Mouse (Mus musculus): ENCODE measurements around the gene Zfp750. TPM values are rescaled to one million over a fixed set of nuclear protein-coding genes. Genes with fewer than 3 reads are reported as not detected.

Zfp750 gene
- polyA plus RNA-seq, 1 experiment from 2014 or later = 0.19 TPM

GRCm38 (mm10) chr11:121549843-121550647, 30.9 kb upstream of the Zfp750 start:
- no peaks in the 10 kb centered on the region for H3K27me3 ChIP-seq
- peaks cover 33% of the 10 kb centered on the region for H3K4me1 ChIP-seq
- ATAC-seq = peak; percentile 80
- H3K4me3 ChIP-seq = no peak overlapping the region
- H3K4me2 ChIP-seq = peak overlapping the region; percentile 33
- H3K36me3 ChIP-seq (ENCODE audit: poor library complexity, severe bottlenecking) = no peaks in the 10 kb centered on the region
- H3K9me3 ChIP-seq (replicated peaks) = no peaks in the 10 kb centered on the region
- 43% methylated on average over 17 of the region's 17 CpGs for WGBS
- H3K27ac ChIP-seq = peak overlapping the region; percentile 66
- no peak overlapping the region for H3K9ac ChIP-seq

- peak; percentile 60 for ATAC-seq
- Histone ChIP-seq H3K9ac (no peak overlapping the region), H3K4me2 (no peak overlapping the region), H3K9me3 (replicated peaks) (no peaks in the 10 kb centered on the region), H3K27ac (peak overlapping the region; percentile 66), H3K4me1 (peaks cover 33% of the 10 kb centered on the region), H3K36me3 (ENCODE audit: poor library complexity, severe bottlenecking) (no peaks in the 10 kb centered on the region), H3K27me3 (no peaks in the 10 kb centered on the region), H3K4me3 (no peak overlapping the region)
- 69% methylated on average over 12 of the region's 12 CpGs for WGBS
These were observed 30.1 kb upstream of the Zfp750 start for GRCm38 (mm10) chr11:121548996-121549842.

GRCm38 (mm10) chr11:121547925-121548324, 28.8 kb upstream of the Zfp750 start:
- H3K27ac ChIP-seq = no peak overlapping the region
- 97% methylated on average over 4 of the region's 4 CpGs for WGBS
- H3K27me3 ChIP-seq = no peaks in the 10 kb centered on the region

GRCm38 (mm10) chr11:121547234-121547633, 28.1 kb upstream of the Zfp750 start:
- Histone ChIP-seq H3K27me3 (no peaks in the 10 kb centered on the region), H3K4me2 (no peak overlapping the region), H3K9ac (no peak overlapping the region), H3K4me1 (peaks cover 31% of the 10 kb centered on the region), H3K9me3 (replicated peaks) (no peaks in the 10 kb centered on the region), H3K27ac (no peak overlapping the region; the same call in 1 of the 2 replicates), H3K36me3 (ENCODE audit: poor library complexity, severe bottlenecking) (peaks cover 11% of the 10 kb centered on the region), H3K4me3 (no peak overlapping the region)
- WGBS = 89% methylated on average over 5 of the region's 5 CpGs
- ATAC-seq = no peak

More at GRCm38 (mm10) chr11:121547925-121548324, 28.8 kb upstream of the Zfp750 start:
- ATAC-seq = no peak
- Histone ChIP-seq H3K9ac (no peak overlapping the region), H3K9me3 (replicated peaks) (no peaks in the 10 kb centered on the region), H3K4me2 (no peak overlapping the region), H3K4me3 (no peak overlapping the region), H3K4me1 (peaks cover 33% of the 10 kb centered on the region), H3K36me3 (ENCODE audit: poor library complexity, severe bottlenecking) (peaks cover 4% of the 10 kb centered on the region)

GRCm38 (mm10) chr11:121545398-121546034, 26.4 kb upstream of the Zfp750 start:
- 86% methylated on average over 3 of the region's 3 CpGs for WGBS
- H3K4me2 ChIP-seq = no peak overlapping the region
- H3K36me3 ChIP-seq (ENCODE audit: poor library complexity, severe bottlenecking) = peaks cover 26% of the 10 kb centered on the region
- H3K4me3 ChIP-seq = no peak overlapping the region
- no peaks in the 10 kb centered on the region for H3K27me3 ChIP-seq
- no peaks in the 10 kb centered on the region for H3K9me3 ChIP-seq (replicated peaks)
- ATAC-seq = no peak
- no peak overlapping the region for H3K9ac ChIP-seq
- peaks cover 20% of the 10 kb centered on the region for H3K4me1 ChIP-seq
- H3K27ac ChIP-seq = no peak overlapping the region

GRCm38 (mm10) chr11:121544755-121545397, 25.7 kb upstream of the Zfp750 start:
- no peak overlapping the region for H3K9ac ChIP-seq
- H3K4me3 ChIP-seq = no peak overlapping the region
- H3K36me3 ChIP-seq (ENCODE audit: poor library complexity, severe bottlenecking) = peaks cover 26% of the 10 kb centered on the region
- H3K4me1 ChIP-seq = peaks cover 13% of the 10 kb centered on the region
- H3K27ac ChIP-seq = 0 out of 2 replicates have a peak overlapping the region, but pooled peaks have one; percentile 3
- no peaks in the 10 kb centered on the region for H3K9me3 ChIP-seq (replicated peaks)
- H3K27me3 ChIP-seq = no peaks in the 10 kb centered on the region
- H3K4me2 ChIP-seq = no peak overlapping the region
- ATAC-seq = no peak
- 86% methylated on average over 7 of the region's 7 CpGs for WGBS

- 90% methylated on average over 9 of the region's 9 CpGs for WGBS
- Histone ChIP-seq H3K4me3 (no peak overlapping the region), H3K27me3 (no peaks in the 10 kb centered on the region)
These were observed 24.8 kb upstream of the Zfp750 start for GRCm38 (mm10) chr11:121543922-121544321.

GRCm38 (mm10) chr11:121543287-121543856, 24.2 kb upstream of the Zfp750 start:
- no peaks in the 10 kb centered on the region for H3K27me3 ChIP-seq
- H3K27ac ChIP-seq = no peak overlapping the region
- 93% methylated on average over 5 of the region's 5 CpGs for WGBS
- no peak overlapping the region for H3K9ac ChIP-seq
- H3K4me2 ChIP-seq = no peak overlapping the region
- no peak for ATAC-seq
- no peaks in the 10 kb centered on the region for H3K9me3 ChIP-seq (replicated peaks)
- H3K36me3 ChIP-seq (ENCODE audit: poor library complexity, severe bottlenecking) = peaks cover 26% of the 10 kb centered on the region
- H3K4me3 ChIP-seq = no peak overlapping the region
- H3K4me1 ChIP-seq = no peaks in the 10 kb centered on the region

More at GRCm38 (mm10) chr11:121543922-121544321, 24.8 kb upstream of the Zfp750 start:
- Histone ChIP-seq H3K4me1 (peaks cover 4% of the 10 kb centered on the region), H3K4me2 (no peak overlapping the region), H3K9me3 (replicated peaks) (no peaks in the 10 kb centered on the region), H3K27ac (no peak overlapping the region), H3K36me3 (ENCODE audit: poor library complexity, severe bottlenecking) (peaks cover 26% of the 10 kb centered on the region), H3K9ac (no peak overlapping the region)
- no peak for ATAC-seq

GRCm38 (mm10) chr11:121542471-121542870, 23.3 kb upstream of the Zfp750 start:
- Histone ChIP-seq H3K27ac (no peak overlapping the region), H3K9ac (no peak overlapping the region), H3K4me1 (no peaks in the 10 kb centered on the region), H3K9me3 (replicated peaks) (no peaks in the 10 kb centered on the region), H3K36me3 (ENCODE audit: poor library complexity, severe bottlenecking) (peaks cover 26% of the 10 kb centered on the region), H3K27me3 (no peaks in the 10 kb centered on the region), H3K4me3 (no peak overlapping the region), H3K4me2 (no peak overlapping the region)
- 87% methylated on average over 4 of the region's 4 CpGs for WGBS
- no peak for ATAC-seq

- no peaks in the 10 kb centered on the region for H3K27me3 ChIP-seq
- 68% methylated on average over 3 of the region's 3 CpGs for WGBS
These were observed 17.4 kb upstream of the Zfp750 start for GRCm38 (mm10) chr11:121536528-121536927.

GRCm38 (mm10) chr11:121529747-121530146, 10.6 kb upstream of the Zfp750 start:
- 93% methylated on average over 3 of the region's 3 CpGs for WGBS
- no peaks in the 10 kb centered on the region for H3K9me3 ChIP-seq (replicated peaks)
- no peak overlapping the region for H3K9ac ChIP-seq
- H3K27ac ChIP-seq = no peak overlapping the region
- H3K4me3 ChIP-seq = no peak overlapping the region
- no peaks in the 10 kb centered on the region for H3K4me1 ChIP-seq
- no peak for ATAC-seq
- H3K36me3 ChIP-seq (ENCODE audit: poor library complexity, severe bottlenecking) = no peaks in the 10 kb centered on the region
- no peaks in the 10 kb centered on the region for H3K27me3 ChIP-seq
- H3K4me2 ChIP-seq = no peak overlapping the region

More at GRCm38 (mm10) chr11:121536528-121536927, 17.4 kb upstream of the Zfp750 start:
- H3K4me2 ChIP-seq = no peak overlapping the region
- no peak overlapping the region for H3K9ac ChIP-seq
- no peaks in the 10 kb centered on the region for H3K9me3 ChIP-seq (replicated peaks)
- no peak for ATAC-seq
- peaks cover 9% of the 10 kb centered on the region for H3K36me3 ChIP-seq (ENCODE audit: poor library complexity, severe bottlenecking)
- H3K4me3 ChIP-seq = no peak overlapping the region
- no peak overlapping the region for H3K27ac ChIP-seq
- no peaks in the 10 kb centered on the region for H3K4me1 ChIP-seq
